Mouse (Mus musculus): ENCODE measurements around the gene 1110065P20Rik.
A peak's percentile ranks its signal among the peaks of the same experiment; 100 is the strongest.

The 1110065P20Rik gene

GRCm38 (mm10) chr4:124850933-124851658 is at the start of gene 1110065P20Rik:
1110065P20Rik (minus strand) TSS chr4:124851196.
- DNase-seq (ENCODE audit: extremely low spot score, low read depth, low spot score) = no peak

GRCm38 (mm10) chr4:124899906-124900305 is 48.9 kb upstream of the 1110065P20Rik start:
- no peak for DNase-seq (ENCODE audit: extremely low spot score, low read depth, low spot score)

GRCm38 (mm10) chr4:124898428-124898827 is 47.4 kb upstream of the 1110065P20Rik start:
- no peak for DNase-seq (ENCODE audit: extremely low spot score, low read depth, low spot score)

- no peak for DNase-seq (ENCODE audit: extremely low spot score, low read depth, low spot score)
These were observed 43.8 kb upstream of the 1110065P20Rik start for GRCm38 (mm10) chr4:124894508-124895428.

- no peak for DNase-seq (ENCODE audit: extremely low spot score, low read depth, low spot score)
These were observed 42.8 kb upstream of the 1110065P20Rik start for GRCm38 (mm10) chr4:124893769-124894168.

GRCm38 (mm10) chr4:124890831-124891230 is 39.8 kb upstream of the 1110065P20Rik start:
- DNase-seq (ENCODE audit: extremely low spot score, low read depth, low spot score) = no peak

GRCm38 (mm10) chr4:124889935-124890334 is 38.9 kb upstream of the 1110065P20Rik start:
- DNase-seq (ENCODE audit: extremely low spot score, low read depth, low spot score) = no peak

- no peak for DNase-seq (ENCODE audit: extremely low spot score, low read depth, low spot score)
These were observed 37.7 kb upstream of the 1110065P20Rik start for GRCm38 (mm10) chr4:124888702-124889101.

- DNase-seq (ENCODE audit: extremely low spot score, low read depth, low spot score) = no peak
These were observed 31.2 kb upstream of the 1110065P20Rik start for GRCm38 (mm10) chr4:124882151-124882729.

GRCm38 (mm10) chr4:124881341-124881908 is 30.4 kb upstream of the 1110065P20Rik start:
- no peak for DNase-seq (ENCODE audit: extremely low spot score, low read depth, low spot score)

GRCm38 (mm10) chr4:124880599-124880998 is 29.6 kb upstream of the 1110065P20Rik start, which contains the start of gene Epha10:
Epha10 (plus strand) TSS chr4:124880899.
- DNase-seq (ENCODE audit: extremely low spot score, low read depth, low spot score) = no peak

GRCm38 (mm10) chr4:124872719-124873118 is 21.7 kb upstream of the 1110065P20Rik start:
- DNase-seq (ENCODE audit: extremely low spot score, low read depth, low spot score) = no peak

GRCm38 (mm10) chr4:124861283-124862188 is 10.5 kb upstream of the 1110065P20Rik start, which contains the start of gene Maneal:
Maneal (minus strand) TSS chr4:124862171.
- DNase-seq (ENCODE audit: extremely low spot score, low read depth, low spot score) = no peak

GRCm38 (mm10) chr4:124860446-124860845 is 9.4 kb upstream of the 1110065P20Rik start:
- DNase-seq (ENCODE audit: extremely low spot score, low read depth, low spot score) = peak; percentile 86

- no peak for DNase-seq (ENCODE audit: extremely low spot score, low read depth, low spot score)
These were observed 7.4 kb upstream of the 1110065P20Rik start for GRCm38 (mm10) chr4:124858370-124858769.

GRCm38 (mm10) chr4:124856294-124856693 is 5.3 kb upstream of the 1110065P20Rik start:
- no peak for DNase-seq (ENCODE audit: extremely low spot score, low read depth, low spot score)

- peak; percentile 50 for DNase-seq (ENCODE audit: extremely low spot score, low read depth, low spot score)
These were observed 609 bp downstream of the 1110065P20Rik start, which contains the start of gene Yrdc for GRCm38 (mm10) chr4:124850261-124850913. Yrdc (plus strand) TSS chr4:124850679.

- no peak for DNase-seq (ENCODE audit: extremely low spot score, low read depth, low spot score)
These were observed 1.2 kb downstream of the 1110065P20Rik start for GRCm38 (mm10) chr4:124849631-124850260.

- no peak for DNase-seq (ENCODE audit: extremely low spot score, low read depth, low spot score)
These were observed 3.4 kb downstream of the 1110065P20Rik start for GRCm38 (mm10) chr4:124847573-124847972.
